Mouse (Mus musculus) left cerebral cortex, adult 2 months (tissue): ENCODE measurements around the gene Cnot1. TPM values are rescaled to one million over a fixed set of nuclear protein-coding genes. Genes with fewer than 3 reads are reported as not detected.
"Not testable (repeated sequence)": the region's sequence is repeated elsewhere in the genome, so short reads cannot be mapped to it uniquely, and the experiment has no call there.

Experiments
- DNase-seq, 2 experiments: peaks; one replicate each; pipeline ENCODE4 v3.0.0; 2021 to 2022; ENCODE audit warnings: low spot score in 2 of 2, mixed read lengths in 1 of 2; ENCODE audit errors: extremely low spot score in 1 of 2
- H3K27ac ChIP-seq: fragments of 200-600 bp; 2 replicates; pipeline ENCODE4 v1.8.1; 2022
- H3K4me3 ChIP-seq: fragments of 200-600 bp; 2 replicates; pipeline ENCODE4 v1.8.1; 2022
- CTCF ChIP-seq: fragments of 200-600 bp; IDR thresholded peaks from 2 replicates; pipeline ENCODE4 v1.8.1; 2022; ENCODE audit warnings: antibody characterized with exemption, mild to moderate bottlenecking, moderate library complexity
- intact Hi-C: fragments of 180-260 bp; cut with DNase I; formaldehyde crosslinking; loops from one replicate; pipeline ENCODE4 v1.15.1; 2025
- total RNA-seq, 2 experiments: library from RNA; stranded (reverse); gene quantifications; 2 replicates each; pipeline ENCODE4 v1.2.3; 2021

Cnot1 gene
- total RNA-seq, 2 experiments from 2014 or later: 118 to 123 TPM

DNA sequence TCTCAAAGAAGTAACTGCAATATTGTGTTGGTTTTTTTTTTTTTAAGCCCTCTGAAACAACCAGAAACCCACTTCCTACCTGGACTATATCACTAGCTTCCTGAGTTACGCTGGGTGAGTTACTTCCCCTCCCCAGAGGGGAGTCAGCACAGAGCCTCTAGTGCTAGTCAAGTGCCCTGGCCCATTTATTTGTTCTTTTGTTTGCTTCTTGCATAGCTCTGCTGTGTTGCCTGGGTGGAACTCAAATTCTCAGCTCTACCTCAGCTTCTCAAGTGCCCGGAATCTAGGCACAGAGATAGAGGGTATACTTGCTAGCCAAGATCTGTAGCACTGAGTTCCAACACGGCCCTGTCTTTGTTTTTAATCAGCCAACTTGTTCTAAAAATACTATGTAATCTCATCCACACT lies 2.9 kb upstream of the Cnot1 start:
- no peak overlapping the region for H3K4me3 ChIP-seq
- H3K27ac ChIP-seq: no peak overlapping the region
- intact Hi-C loops: no loop called here
- TF ChIP-seq CTCF: no peak
- DNase-seq: no peak

DNA sequence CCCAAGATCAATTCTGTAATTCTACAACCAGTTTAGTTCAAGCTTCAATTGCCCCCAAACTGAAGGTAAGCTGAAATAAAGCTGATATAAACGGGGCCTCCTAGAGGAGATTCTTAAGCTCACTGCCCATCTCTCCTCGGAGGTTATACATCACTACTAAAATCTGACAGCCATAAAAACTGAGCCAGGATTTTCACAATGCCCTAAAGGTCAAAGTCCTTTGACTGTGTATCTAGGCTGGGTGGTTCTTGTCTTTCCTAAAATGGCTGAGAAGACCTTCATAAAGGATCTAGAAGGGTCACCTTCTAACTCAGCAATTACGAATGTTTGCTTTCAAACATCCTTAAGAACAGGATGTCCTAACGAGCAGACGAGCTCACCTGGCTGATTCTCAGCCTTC lies 1.9 kb upstream of the Cnot1 start:
- Histone ChIP-seq H3K4me3 (no peak overlapping the region), H3K27ac (no peak overlapping the region)
- TF ChIP-seq CTCF: no peak
- DNase-seq: no peak
- intact Hi-C loops: no loop called here

DNA sequence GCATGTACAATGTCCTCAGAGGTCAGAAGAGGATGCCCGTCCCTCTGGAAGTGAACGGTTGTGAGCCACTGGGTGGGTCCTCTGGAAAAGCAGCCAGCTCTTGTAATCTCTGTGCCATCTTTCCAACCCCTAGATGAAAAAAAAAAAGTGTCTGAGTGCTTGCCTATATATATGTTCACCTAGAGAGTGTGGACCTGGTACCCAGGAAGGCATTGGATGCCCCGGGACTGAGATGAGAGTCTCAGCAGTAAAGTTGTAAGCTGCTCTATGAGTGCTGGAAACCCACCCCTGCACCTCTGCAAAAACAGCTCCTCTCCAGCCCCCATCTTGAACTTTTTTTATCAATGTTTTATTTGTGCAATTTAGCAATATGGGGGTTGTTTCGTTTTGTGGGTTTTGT lies 1.4 kb upstream of the Cnot1 start:
- Histone ChIP-seq H3K4me3 (no peak overlapping the region), H3K27ac (no peak overlapping the region)
- TF ChIP-seq CTCF: no peak
- intact Hi-C loops: no loop called here
- no peak for DNase-seq

DNA sequence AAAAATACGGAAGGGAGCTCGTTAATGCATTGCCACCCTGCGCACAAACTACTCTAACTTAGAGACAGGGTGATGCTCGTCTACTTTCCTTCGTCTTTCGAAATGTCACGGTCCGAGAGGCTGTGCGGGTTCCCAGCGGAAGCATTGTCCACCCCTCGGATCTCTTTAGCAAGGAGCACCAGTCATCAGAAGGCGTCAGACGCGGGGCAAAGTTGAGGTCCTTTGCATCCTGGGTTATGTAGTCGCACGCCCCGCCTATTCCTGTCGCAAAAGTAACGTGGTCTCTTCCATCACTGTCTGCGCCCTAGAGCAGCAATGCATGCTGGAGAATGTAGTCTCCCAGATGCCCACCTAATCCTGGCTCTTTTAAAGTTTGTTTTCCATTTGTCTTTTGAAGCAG lies 597 bp upstream of the Cnot1 start:
- Histone ChIP-seq H3K4me3 (peak overlapping the region; percentile 91), H3K27ac (peak overlapping the region; percentile 92)
- no peak for TF ChIP-seq CTCF
- peak; percentile 87 to 92 for DNase-seq
- intact Hi-C loops: loop anchor here (1.0 to 2.0 kb wide), 2 partner anchors 45 to 81 kb away; partner anchors contain the start of genes Got2 and Slc38a7

DNA sequence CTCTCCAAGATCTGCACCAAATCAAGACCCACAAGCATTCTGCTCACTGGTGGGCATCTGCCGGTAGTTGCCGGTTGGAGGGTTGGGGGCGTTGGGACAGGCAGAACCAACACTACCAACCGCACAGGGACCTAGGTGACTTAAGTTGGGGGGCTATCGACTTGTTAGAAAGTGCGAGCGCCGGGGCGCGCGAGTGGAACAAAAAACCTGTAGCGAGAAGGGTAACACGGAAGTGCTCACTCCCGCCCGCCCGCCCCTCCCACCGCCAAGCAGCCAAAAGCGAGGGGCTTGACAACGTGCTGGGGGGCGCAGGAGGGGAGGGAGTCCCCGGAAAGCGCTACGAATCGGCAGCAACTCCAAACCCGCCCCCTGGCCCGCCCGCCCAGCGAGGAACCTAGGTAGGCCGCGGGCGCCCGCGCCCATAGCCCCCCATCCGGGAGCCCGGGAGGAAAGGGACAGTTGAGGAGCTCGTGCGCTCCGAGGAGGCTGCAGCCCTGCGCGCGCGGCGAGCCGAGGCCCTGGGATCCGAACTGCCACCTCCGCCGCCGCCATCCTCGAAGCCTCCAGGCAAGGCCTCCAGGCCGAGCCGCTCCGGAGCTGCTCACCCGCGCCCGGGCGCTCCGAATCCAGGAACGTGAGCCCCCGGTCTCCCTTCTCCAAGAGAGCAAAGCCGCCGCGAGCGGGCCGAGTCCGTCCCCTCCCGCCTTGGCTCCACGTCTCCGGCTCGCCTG lies 638 bp downstream of the Cnot1 start:
- Histone ChIP-seq H3K27ac (peak overlapping the region; percentile 69), H3K4me3 (peak overlapping the region; percentile 91)
- no peak for TF ChIP-seq CTCF
- DNase-seq: no peak
- intact Hi-C loops: loop anchor here (1.0 to 2.0 kb wide), 2 partner anchors 47 to 82 kb away; partner anchors contain the start of genes Got2 and Slc38a7

DNA sequence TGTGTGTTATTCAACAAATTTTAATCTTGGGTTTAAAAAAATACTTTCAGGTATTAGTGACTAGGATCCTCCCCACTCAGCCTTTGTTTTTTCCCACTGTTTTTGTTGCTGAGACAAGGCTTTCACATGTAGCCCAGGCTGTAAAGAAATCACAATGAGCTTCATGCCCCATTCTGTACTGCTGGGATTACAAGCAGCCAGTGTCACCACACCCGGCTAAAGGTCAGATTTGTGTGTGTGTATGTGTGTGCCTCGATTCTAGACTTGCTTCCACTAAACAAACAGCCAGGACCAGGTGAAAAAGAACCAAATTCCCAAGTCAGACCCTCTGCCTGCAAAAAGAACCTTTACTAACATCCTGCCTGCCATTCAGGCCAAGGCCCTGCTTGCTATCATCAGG lies 1.8 kb downstream of the Cnot1 start:
- intact Hi-C loops: no loop called here
- Histone ChIP-seq H3K4me3 (no peak overlapping the region; the same call in 1 of the 2 replicates), H3K27ac (no peak overlapping the region)
- no peak for TF ChIP-seq CTCF
- no peak for DNase-seq

DNA sequence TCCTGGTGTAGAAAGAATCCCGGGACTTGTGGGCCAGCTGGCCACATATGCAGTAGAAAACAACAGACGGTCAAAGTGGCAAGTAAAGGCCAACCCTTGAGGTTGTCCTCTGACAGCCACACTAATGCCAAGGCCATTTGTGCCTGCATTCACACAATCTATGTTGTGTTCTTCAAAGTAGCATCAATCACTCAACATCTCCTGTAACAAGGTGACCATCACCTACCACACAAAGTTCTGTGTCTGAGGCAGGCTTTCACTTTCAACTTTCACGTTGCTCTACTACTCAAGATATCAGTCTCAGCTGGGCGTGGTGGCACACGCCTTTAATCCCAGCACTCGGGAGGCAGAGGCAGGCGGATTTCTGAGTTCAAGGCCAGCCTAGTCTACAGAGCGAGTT lies 5.0 kb downstream of the Cnot1 start:
- TF ChIP-seq CTCF: no peak
- intact Hi-C loops: no loop called here
- H3K27ac ChIP-seq: no peak overlapping the region

DNA sequence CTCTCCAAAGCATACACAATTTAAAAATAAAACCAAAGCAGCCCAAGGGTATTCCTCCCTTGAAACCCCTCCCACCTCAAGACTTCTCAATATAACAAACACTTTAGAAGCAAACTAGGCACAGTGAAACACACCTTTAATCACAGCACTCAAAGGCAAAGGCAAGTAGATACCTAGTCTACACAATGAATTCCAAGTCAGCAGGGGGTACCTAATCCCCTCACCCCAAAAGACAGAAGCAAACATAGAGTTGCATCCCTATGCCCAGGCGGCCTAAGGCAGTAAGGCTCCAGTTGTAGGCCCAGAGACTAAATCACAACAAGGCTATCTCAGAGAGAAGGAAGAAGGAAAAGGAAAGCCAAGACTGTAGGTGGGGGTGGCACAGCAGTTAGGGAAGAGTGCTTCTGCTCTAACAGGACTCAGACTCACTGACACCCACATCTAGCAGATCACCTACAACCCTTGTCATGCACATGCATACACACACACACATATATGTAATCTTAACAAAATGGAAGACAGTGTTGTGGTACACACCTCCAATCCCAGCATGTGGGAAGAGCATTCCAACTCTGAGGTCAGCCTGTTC lies 5.7 kb downstream of the Cnot1 start:
- DNase-seq: no peak
- no peak for TF ChIP-seq CTCF
- intact Hi-C loops: no loop called here
- Histone ChIP-seq H3K4me3 (no peak overlapping the region), H3K27ac (no peak overlapping the region)

More for the DNA sequence above, 5.0 kb downstream of the Cnot1 start:
- no peak overlapping the region for H3K4me3 ChIP-seq
- DNase-seq: no peak

DNA sequence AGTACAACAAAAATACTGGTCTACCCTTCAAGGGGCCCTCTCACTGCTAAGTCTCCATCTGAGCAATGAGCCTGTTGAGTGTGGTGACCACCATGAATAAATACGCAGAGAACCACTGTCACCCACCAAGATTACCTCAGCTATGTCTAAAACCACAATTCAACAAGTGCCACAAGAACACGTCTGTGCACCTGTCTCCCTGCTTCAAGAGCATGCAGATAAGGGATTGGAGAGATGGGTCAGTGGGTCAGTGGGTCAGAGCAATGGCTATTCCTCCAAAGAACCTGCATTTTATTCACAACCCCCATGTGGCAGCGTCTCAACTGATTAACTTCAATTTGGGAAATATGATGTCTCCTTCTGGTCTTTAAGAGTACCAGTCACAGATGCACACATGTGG lies 6.9 kb downstream of the Cnot1 start:
- TF ChIP-seq CTCF: no peak
- intact Hi-C loops: no loop called here
- DNase-seq: no peak
- Histone ChIP-seq H3K4me3 (no peak overlapping the region), H3K27ac (no peak overlapping the region)

DNA sequence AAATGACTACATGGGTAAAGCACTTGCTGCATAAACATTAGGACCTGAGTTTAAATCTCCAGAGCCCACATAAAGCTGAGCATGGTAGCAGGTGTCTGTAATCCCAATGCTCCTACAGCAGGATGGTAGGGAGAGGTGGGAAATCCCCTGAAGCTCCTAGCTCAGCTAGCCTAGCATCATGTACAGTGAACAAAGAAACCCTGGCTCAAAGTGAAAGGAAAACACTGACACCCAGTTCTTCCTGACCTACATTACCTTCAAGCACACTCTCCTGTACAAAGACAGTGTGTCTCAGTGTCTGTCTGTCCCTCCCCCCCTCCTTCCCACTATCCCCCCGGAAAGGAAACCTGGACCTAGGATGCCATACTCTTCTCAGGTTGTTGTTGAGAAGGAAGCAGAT lies 7.4 kb downstream of the Cnot1 start:
- intact Hi-C loops: no loop called here
- DNase-seq: no peak
- H3K4me3 ChIP-seq: no peak overlapping the region
- no peak overlapping the region for H3K27ac ChIP-seq
- TF ChIP-seq CTCF: no peak

DNA sequence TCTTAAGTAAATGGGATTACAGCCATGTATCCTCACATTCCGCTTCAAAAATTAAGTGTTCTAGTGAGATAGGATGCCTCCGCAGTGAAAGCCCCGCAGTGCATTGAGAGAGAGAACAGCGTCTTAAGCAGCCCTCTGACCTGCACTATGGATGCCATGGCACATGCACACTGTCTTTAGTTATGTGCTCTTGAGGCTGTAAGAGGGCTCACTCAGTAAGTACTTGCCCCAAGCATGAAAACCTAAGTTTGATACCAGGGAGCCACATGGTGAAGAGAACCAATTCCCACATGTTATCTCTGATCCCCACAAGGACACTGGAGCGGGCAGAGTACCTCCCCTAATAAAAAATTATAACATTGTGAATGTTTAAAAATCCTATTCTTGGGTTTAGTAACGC lies 8.1 kb downstream of the Cnot1 start:
- no peak overlapping the region for H3K27ac ChIP-seq
- no peak for TF ChIP-seq CTCF
- no peak overlapping the region for H3K4me3 ChIP-seq
- intact Hi-C loops: no loop called here
- no peak for DNase-seq

DNA sequence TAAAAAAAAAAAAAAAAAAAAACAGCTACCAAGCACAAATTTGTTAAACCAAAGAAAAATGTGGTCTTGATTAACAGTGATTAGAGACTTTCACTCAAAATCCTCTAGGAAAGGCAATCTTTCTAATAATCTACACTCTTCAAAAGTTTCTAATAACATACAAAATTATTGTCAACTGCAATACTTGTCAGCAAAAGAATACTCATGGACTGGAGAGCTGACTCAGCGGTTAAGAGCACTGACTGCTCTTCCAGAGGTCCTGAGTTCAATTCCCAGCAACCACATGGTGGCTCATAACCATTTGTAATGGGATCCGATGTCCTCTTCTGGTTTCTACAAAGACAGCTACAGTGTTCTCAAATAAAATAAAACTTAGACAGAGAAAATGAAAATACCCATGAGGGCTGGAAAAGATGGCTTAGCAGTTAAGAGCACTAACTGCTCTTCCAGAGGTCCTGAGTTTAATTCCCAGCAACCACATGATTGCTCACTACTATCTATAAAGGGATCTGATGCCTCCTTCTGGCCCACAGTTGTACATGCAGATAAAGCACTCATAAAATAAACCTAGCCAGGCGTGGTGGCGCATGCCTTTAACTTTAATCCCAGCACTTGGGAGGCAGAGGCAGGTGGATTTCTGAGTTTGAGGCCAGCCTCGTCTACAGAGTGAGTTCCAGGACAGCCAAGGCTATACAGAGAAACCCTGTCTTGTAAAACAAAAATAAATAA lies 11.8 kb downstream of the Cnot1 start:
- intact Hi-C loops, H3K27ac ChIP-seq, DNase-seq, H3K4me3 ChIP-seq: not testable (repeated sequence)
